ENCODE assay signal across 8 mouse cellular contexts in genomic region chr7:132570071-132570470, GRCm38 (mm10). TPM values are rescaled to one million over a fixed set of nuclear protein-coding genes. Genes with fewer than 3 reads are reported as not detected.
DNase-seq lines count a peak whose midpoint lies in the region; ATAC-seq and TF ChIP-seq lines count a peak whose summit lies in the region.
"Had no signal": no experiment of that assay in that cellular context is flagged by ENCODE, and none has a peak within 500 bp of the region (broad histone marks: within the 10 kb centered on the region; RNA-seq: fewer than 3 reads in every experiment).

No protein-coding gene starts in this region.

- no peaks in the 10 kb centered on the region for H3K27me3 ChIP-seq in kidney, adult 2 months (replicated peaks; ENCODE audit: control insufficient read depth, insufficient read depth, low read length)
- no peaks in the 10 kb centered on the region for H3K27me3 ChIP-seq in kidney, embryonic 14.5 days (ENCODE audit: control insufficient read depth, insufficient read depth, low read length)
- H3K27me3 ChIP-seq in heart, postnatal 0 days (ENCODE audit: control insufficient read depth, insufficient read depth, low read length), result no peaks in the 10 kb centered on the region
- peaks cover 8% of the 10 kb centered on the region for H3K27me3 ChIP-seq in liver, embryonic 16.5 days (ENCODE audit: control insufficient read depth, insufficient read depth, low read depth, low read length)

- no peak for TF ChIP-seq CTCF in kidney, adult 2 months (conservative IDR thresholded peaks at IDR 0.05; ENCODE audit: insufficient read depth, insufficient read length, low read depth, low read length)
- TF ChIP-seq CTCF in heart, postnatal 0 days (IDR thresholded peaks at IDR 0.05; ENCODE audit: low read depth), result no peak

- H3K4me2 ChIP-seq in kidney, embryonic 14.5 days (replicated peaks; ENCODE audit: low read depth, low read length), result no peak overlapping the region
- H3K4me2 ChIP-seq in heart, postnatal 0 days (ENCODE audit: low read depth, low read length), result no peak overlapping the region
- peak overlapping the region; percentile 31 for H3K4me2 ChIP-seq in liver, embryonic 16.5 days (ENCODE audit: low read depth, low read length)

- no peak for TF ChIP-seq POLR2A in kidney, adult 2 months (IDR thresholded peaks at IDR 0.05; ENCODE audit: low read depth, low read length)

- H3K9me3 ChIP-seq in kidney, embryonic 14.5 days (ENCODE audit: control insufficient read depth, low read length), result no peaks in the 10 kb centered on the region
- no peaks in the 10 kb centered on the region for H3K9me3 ChIP-seq in heart, postnatal 0 days (replicated peaks; ENCODE audit: control insufficient read depth, low read length)
- no peaks in the 10 kb centered on the region for H3K9me3 ChIP-seq in liver, embryonic 16.5 days (replicated peaks; ENCODE audit: control insufficient read depth, low read length)

- H3K36me3 ChIP-seq in kidney, adult 2 months (ENCODE audit: control insufficient read depth, insufficient read depth, low read length), result no peaks in the 10 kb centered on the region
- peaks cover 33% of the 10 kb centered on the region for H3K36me3 ChIP-seq in kidney, embryonic 14.5 days (ENCODE audit: control insufficient read depth, insufficient read depth, low read length)
- peaks cover 45% of the 10 kb centered on the region for H3K36me3 ChIP-seq in heart, postnatal 0 days (replicated peaks; ENCODE audit: control insufficient read depth, insufficient read depth, low read length)
- H3K36me3 ChIP-seq in liver, embryonic 16.5 days (ENCODE audit: control insufficient read depth, insufficient read depth), result peaks cover 4% of the 10 kb centered on the region; the same call in 1 of the 2 replicates

- WGBS in kidney, adult 2 months, result 51% methylated on average over 5 of the region's 5 CpGs
- WGBS in kidney, embryonic 14.5 days, result 81% methylated on average over 5 of the region's 5 CpGs
- 37% methylated on average over 5 of the region's 5 CpGs for WGBS in heart, postnatal 0 days
- WGBS in liver, embryonic 16.5 days (ENCODE audit: insufficient replicate concordance), result 30% methylated on average over 5 of the region's 5 CpGs

- peak; percentile 93 for DNase-seq in kidney, adult 2 months
- peak; percentile 32 to 47 for DNase-seq in cerebellum, postnatal 14 days
- DNase-seq in heart, postnatal 0 days (ENCODE audit: low spot score), result peak; percentile 53
- DNase-seq in right cerebral cortex, postnatal 14 days, result no peak
- DNase-seq in urinary bladder, postnatal 14 days (ENCODE audit: low spot score), result no peak

- peaks cover 23% of the 10 kb centered on the region for H3K4me1 ChIP-seq in kidney, adult 2 months (ENCODE audit: control insufficient read depth, insufficient read depth, low read length)
- peaks cover 12% of the 10 kb centered on the region; the same call in 1 of the 2 replicates for H3K4me1 ChIP-seq in kidney, embryonic 14.5 days (ENCODE audit: control insufficient read depth, insufficient read depth, low read length)
- peaks cover 36% of the 10 kb centered on the region for H3K4me1 ChIP-seq in heart, postnatal 0 days (ENCODE audit: control insufficient read depth, insufficient read depth)
- peaks cover 25% of the 10 kb centered on the region for H3K4me1 ChIP-seq in liver, embryonic 16.5 days (ENCODE audit: control insufficient read depth, low read depth, low read length)

- ATAC-seq in kidney, embryonic 14.5 days (ENCODE audit: low FRiP score, low TSS enrichment), result no peak
- peak; percentile 82 for ATAC-seq in heart, postnatal 0 days (ENCODE audit: insufficient read depth, low read depth)
- peak; percentile 87 for ATAC-seq in liver, embryonic 16.5 days (ENCODE audit: low read depth)

- TF ChIP-seq EP300 in heart, postnatal 0 days (IDR thresholded peaks at IDR 0.05; ENCODE audit: low read depth), result no peak

- H3K4me3 ChIP-seq in kidney, adult 2 months (ENCODE audit: insufficient read depth, low read depth, low read length), result no peak overlapping the region
- no peak overlapping the region for H3K4me3 ChIP-seq in kidney, embryonic 14.5 days (ENCODE audit: low read length)
- no peak overlapping the region for H3K4me3 ChIP-seq in heart, postnatal 0 days (ENCODE audit: low read depth, low read length)
- H3K4me3 ChIP-seq in liver, embryonic 16.5 days (ENCODE audit: low read depth, low read length), result no peak overlapping the region

- H3K9ac ChIP-seq in kidney, embryonic 14.5 days (ENCODE audit: low read depth, low read length), result no peak overlapping the region
- H3K9ac ChIP-seq in heart, postnatal 0 days (replicated peaks; ENCODE audit: low read depth, low read length), result no peak overlapping the region
- peak overlapping the region; percentile 41 for H3K9ac ChIP-seq in liver, embryonic 16.5 days (ENCODE audit: low read depth, low read length)

- H3K27ac ChIP-seq in kidney, adult 2 months (ENCODE audit: insufficient read depth, low read depth, low read length), result 0 out of 2 replicates have a peak overlapping the region, but pooled peaks have one; percentile 32
- H3K27ac ChIP-seq in kidney, embryonic 14.5 days (ENCODE audit: low read depth, low read length), result no peak overlapping the region
- H3K27ac ChIP-seq in heart, postnatal 0 days (ENCODE audit: low read depth), result peak overlapping the region; percentile 58
- H3K27ac ChIP-seq in liver, embryonic 16.5 days (ENCODE audit: low read length), result peak overlapping the region; percentile 61

RNA-seq across cellular contexts. Expression of gene Oat, which starts 6.1 kb away (rescaled TPM):
- polyA plus RNA-seq in kidney, adult 2 months (2012; rRNA removed), result 399 and 457 TPM in 2 replicates
- 142 and 154 TPM in 2 replicates for polyA plus RNA-seq in kidney, embryonic 14.5 days (2014; fragmentation: Nextera tagmentation; extraction: Ambion mirVana)
- total RNA-seq in heart, postnatal 0 days (2014; rRNA removed; ENCODE audit: low replicate concordance), result 194 and 208 TPM in 2 replicates
- 155 and 157 TPM in 2 replicates for polyA plus RNA-seq in heart, postnatal 0 days (2015; fragmentation: Nextera tagmentation; extraction: Ambion mirVana)
- 58.0 and 59.7 TPM in 2 replicates for polyA plus RNA-seq in liver, embryonic 16.5 days (2015; fragmentation: Nextera tagmentation; extraction: Ambion mirVana)

RNA-seq across cellular contexts. Expression of gene Nkx1-2, which starts 29.4 kb away (rescaled TPM):
- polyA plus RNA-seq in kidney, adult 2 months (2012; rRNA removed), result not detected in 2 replicates
- not detected in 2 replicates for polyA plus RNA-seq in kidney, embryonic 14.5 days (2014; fragmentation: Nextera tagmentation; extraction: Ambion mirVana)
- not detected in 2 replicates for total RNA-seq in heart, postnatal 0 days (2014; rRNA removed; ENCODE audit: low replicate concordance)
- not detected in 2 replicates for polyA plus RNA-seq in heart, postnatal 0 days (2015; fragmentation: Nextera tagmentation; extraction: Ambion mirVana)
- polyA plus RNA-seq in liver, embryonic 16.5 days (2015; fragmentation: Nextera tagmentation; extraction: Ambion mirVana), result not detected in 2 replicates
- total RNA-seq: gastrocnemius, adult 8-10 months had no signal

RNA-seq across cellular contexts. Expression of gene Lhpp, which starts 40.4 kb away (rescaled TPM):
- 9.3 and 10.1 TPM in 2 replicates for polyA plus RNA-seq in kidney, adult 2 months (2012; rRNA removed)
- polyA plus RNA-seq in kidney, embryonic 14.5 days (2014; fragmentation: Nextera tagmentation; extraction: Ambion mirVana), result 24.5 and 27.1 TPM in 2 replicates
- total RNA-seq in heart, postnatal 0 days (2014; rRNA removed; ENCODE audit: low replicate concordance), result 32.2 and 40.1 TPM in 2 replicates
- polyA plus RNA-seq in heart, postnatal 0 days (2015; fragmentation: Nextera tagmentation; extraction: Ambion mirVana), result 21.3 and 22.9 TPM in 2 replicates
- polyA plus RNA-seq in liver, embryonic 16.5 days (2015; fragmentation: Nextera tagmentation; extraction: Ambion mirVana), result 4.0 and 4.4 TPM in 2 replicates

Comparison
In these comparisons a context has a peak if more than half of its experiments do, and no peak if none do; other contexts are left out.
1. DNase-seq: peak in kidney, adult 2 months (single experiment), cerebellum, postnatal 14 days (2 of 2) and heart, postnatal 0 days (single experiment); none in right cerebral cortex, postnatal 14 days (single experiment) and urinary bladder, postnatal 14 days (single experiment).